Comparison of ENCODE assay signal across 28 mouse cellular contexts in the genomic region with DNA sequence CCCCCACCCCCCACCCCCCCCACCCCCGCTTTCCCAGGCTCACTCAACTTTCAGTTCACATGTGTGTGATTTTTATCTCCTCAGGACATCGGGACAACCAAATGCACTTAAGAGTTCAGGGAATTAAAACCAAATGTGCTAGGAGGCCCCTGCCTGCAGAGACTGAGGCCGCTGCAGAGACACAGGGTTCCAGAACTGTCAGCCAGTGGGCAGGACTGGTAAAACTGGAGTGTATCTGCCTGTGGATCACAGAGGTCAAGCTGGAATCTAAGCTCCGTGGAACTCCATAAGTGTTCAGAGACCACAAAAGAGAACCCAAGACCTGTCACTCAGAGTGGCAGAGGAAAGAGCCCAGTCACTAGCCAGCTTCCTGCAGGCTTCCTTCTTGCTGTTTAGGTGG.
DNase-seq lines count a peak whose midpoint lies in the region; ATAC-seq lines count a peak whose summit lies in the region.
"Had no signal": no experiment of that assay in that cellular context is flagged by ENCODE, and none has a peak within 500 bp of the region (broad histone marks: within the 10 kb centered on the region; RNA-seq: fewer than 3 reads in every experiment).

No protein-coding gene starts in this region.

- peaks cover 44% of the 10 kb centered on the region for H3K4me1 ChIP-seq in embryonic facial prominence, embryonic 10.5 days
- peaks cover 28% of the 10 kb centered on the region for H3K4me1 ChIP-seq in embryonic facial prominence, embryonic 13.5 days
- peaks cover 21% of the 10 kb centered on the region for H3K4me1 ChIP-seq in limb, embryonic 11.5 days (ENCODE audit: control insufficient read depth, insufficient read depth, low read length)
- no peaks in the 10 kb centered on the region for H3K4me1 ChIP-seq in forebrain, embryonic 13.5 days
- H3K4me1 ChIP-seq: heart, embryonic 12.5 days; heart, embryonic 15.5 days had no signal

- peaks cover 8% of the 10 kb centered on the region for H3K36me3 ChIP-seq in embryonic facial prominence, embryonic 10.5 days (replicated peaks)
- H3K36me3 ChIP-seq in embryonic facial prominence, embryonic 13.5 days, result no peaks in the 10 kb centered on the region
- H3K36me3 ChIP-seq in limb, embryonic 11.5 days (ENCODE audit: control insufficient read depth, insufficient read depth, low read length), result no peaks in the 10 kb centered on the region
- no peaks in the 10 kb centered on the region for H3K36me3 ChIP-seq in forebrain, embryonic 13.5 days (ENCODE audit: poor library complexity, severe bottlenecking)
- H3K36me3 ChIP-seq: forebrain, embryonic 10.5 days; heart, embryonic 12.5 days; heart, embryonic 15.5 days had no signal

- peaks cover 20% of the 10 kb centered on the region for H3K27me3 ChIP-seq in embryonic facial prominence, embryonic 10.5 days (replicated peaks; ENCODE audit: low read depth, poor library complexity, severe bottlenecking)
- H3K27me3 ChIP-seq in embryonic facial prominence, embryonic 13.5 days, result no peaks in the 10 kb centered on the region
- H3K27me3 ChIP-seq in limb, embryonic 11.5 days (ENCODE audit: control insufficient read depth, insufficient read depth, low read length), result no peaks in the 10 kb centered on the region
- H3K27me3 ChIP-seq in forebrain, embryonic 13.5 days, result no peaks in the 10 kb centered on the region
- H3K27me3 ChIP-seq: heart, embryonic 15.5 days had no signal

- H3K27ac ChIP-seq in embryonic facial prominence, embryonic 10.5 days (replicated peaks), result peak overlapping the region; percentile 68
- peak overlapping the region; percentile 76 for H3K27ac ChIP-seq in embryonic facial prominence, embryonic 13.5 days
- no peak overlapping the region for H3K27ac ChIP-seq in limb, embryonic 11.5 days (replicated peaks; ENCODE audit: low read depth, low read length)
- no peak overlapping the region for H3K27ac ChIP-seq in forebrain, embryonic 13.5 days
- H3K27ac ChIP-seq: gastrocnemius, adult 2 months; heart, embryonic 15.5 days; hindbrain, embryonic 14.5 days; hindbrain, postnatal 0 days had no signal

- H3K9me3 ChIP-seq in embryonic facial prominence, embryonic 10.5 days, result peaks cover 10% of the 10 kb centered on the region
- peaks cover 5% of the 10 kb centered on the region; the same call in 1 of the 2 replicates for H3K9me3 ChIP-seq in embryonic facial prominence, embryonic 13.5 days
- H3K9me3 ChIP-seq in limb, embryonic 11.5 days (ENCODE audit: control insufficient read depth, low read length), result no peaks in the 10 kb centered on the region; the same call in 1 of the 2 replicates
- 0 out of 2 replicates have a peak, but pooled peaks cover 4% of the 10 kb centered on the region for H3K9me3 ChIP-seq in forebrain, embryonic 13.5 days (replicated peaks)
- H3K9me3 ChIP-seq: heart, embryonic 15.5 days had no signal

- 25% methylated on average over 4 of the region's 4 CpGs for WGBS in embryonic facial prominence, embryonic 10.5 days
- 5% methylated on average over 4 of the region's 4 CpGs for WGBS in embryonic facial prominence, embryonic 13.5 days
- WGBS in limb, embryonic 11.5 days, result 13% methylated on average over 3 of the region's 4 CpGs
- 57% methylated on average over 4 of the region's 4 CpGs for WGBS in forebrain, embryonic 13.5 days

- ATAC-seq in embryonic facial prominence, embryonic 13.5 days (ENCODE audit: insufficient number of reproducible peaks, insufficient read depth, low FRiP score, low TSS enrichment, low read depth), result no peak
- no peak for ATAC-seq in limb, embryonic 11.5 days (ENCODE audit: insufficient number of reproducible peaks, low FRiP score, low TSS enrichment, low read depth)
- ATAC-seq in forebrain, embryonic 13.5 days, result no peak
- ATAC-seq: activated CD4-positive, CD25-positive, alpha-beta regulatory T cell, adult 4 months; forebrain, embryonic 14.5 days; forebrain, postnatal 0 days; hindbrain, postnatal 0 days; inflammation-experienced regulatory T-cells, adult 6 months; intestine, embryonic 16.5 days had no signal

- DNase-seq in embryo, embryonic 10.5 days (ENCODE audit: low spot score), result peak; percentile 39
- no peak for DNase-seq in embryo, embryonic 10 days (ENCODE audit: low spot score)
- DNase-seq in embryonic facial prominence, embryonic 10.5 days (ENCODE audit: low spot score), result peak; percentile 66
- DNase-seq in limb, embryonic 11.5 days (ENCODE audit: low spot score), result peak; percentile 53
- no peak for DNase-seq in heart, postnatal 4 days
- no peak for DNase-seq in thymus, adult 18-20 months
- DNase-seq: adrenal gland, adult 8-10 months; adrenal gland, postnatal 25 days; cerebellum, adult 18-20 months; cerebellum, adult 9-10 months; cerebellum, postnatal 14 days; forebrain, postnatal 0 days; gastrocnemius, adult 2 months; gastrocnemius, postnatal 14 days; heart, adult 18-20 months; heart, postnatal 10 days; kidney, adult 18-20 months had no signal

- H3K4me3 ChIP-seq in embryonic facial prominence, embryonic 10.5 days, result no peak overlapping the region
- H3K4me3 ChIP-seq in embryonic facial prominence, embryonic 13.5 days, result no peak overlapping the region
- H3K4me3 ChIP-seq in limb, embryonic 11.5 days (ENCODE audit: low read depth, low read length), result no peak overlapping the region
- H3K4me3 ChIP-seq in forebrain, embryonic 13.5 days, result no peak overlapping the region
- H3K4me3 ChIP-seq: forebrain, embryonic 10.5 days; gastrocnemius, adult 2 months; heart, embryonic 12.5 days; heart, embryonic 15.5 days had no signal

- H3K9ac ChIP-seq in embryonic facial prominence, embryonic 13.5 days, result no peak overlapping the region
- no peak overlapping the region for H3K9ac ChIP-seq in limb, embryonic 11.5 days (ENCODE audit: low read length)
- no peak overlapping the region for H3K9ac ChIP-seq in forebrain, embryonic 13.5 days
- H3K9ac ChIP-seq: forebrain, postnatal 0 days; heart, embryonic 12.5 days; heart, embryonic 15.5 days; hindbrain, embryonic 14.5 days had no signal

- H3K4me2 ChIP-seq in embryonic facial prominence, embryonic 13.5 days, result no peak overlapping the region
- H3K4me2 ChIP-seq in limb, embryonic 11.5 days (ENCODE audit: low read depth, severe bottlenecking), result peak overlapping the region; percentile 17; the same call in 1 of the 2 replicates
- no peak overlapping the region for H3K4me2 ChIP-seq in forebrain, embryonic 13.5 days
- H3K4me2 ChIP-seq: heart, embryonic 12.5 days; heart, embryonic 15.5 days; hindbrain, embryonic 14.5 days had no signal

Comparison
In these comparisons a context has a peak if more than half of its experiments do, and no peak if none do; other contexts are left out.
1. DNase-seq: peak in embryo, embryonic 10.5 days (single experiment), embryonic facial prominence, embryonic 10.5 days (single experiment) and limb, embryonic 11.5 days (single experiment); none in embryo, embryonic 10 days (single experiment), heart, postnatal 4 days (single experiment) and thymus, adult 18-20 months (0 of 2).
2. H3K27ac ChIP-seq: peak in embryonic facial prominence, embryonic 10.5 days (single experiment) and embryonic facial prominence, embryonic 13.5 days (single experiment); none in limb, embryonic 11.5 days (single experiment) and forebrain, embryonic 13.5 days (single experiment).